Mouse (Mus musculus) spleen, adult 18-20 months (tissue): Measurements from ENCODE around the gene Dleu7.

Source experiments
- DNase-seq, 2 experiments: peaks; one replicate each; pipeline ENCODE4 v3.0.0; 2022; ENCODE audit warnings: mixed read lengths in 2 of 2

The Dleu7 gene

DNA sequence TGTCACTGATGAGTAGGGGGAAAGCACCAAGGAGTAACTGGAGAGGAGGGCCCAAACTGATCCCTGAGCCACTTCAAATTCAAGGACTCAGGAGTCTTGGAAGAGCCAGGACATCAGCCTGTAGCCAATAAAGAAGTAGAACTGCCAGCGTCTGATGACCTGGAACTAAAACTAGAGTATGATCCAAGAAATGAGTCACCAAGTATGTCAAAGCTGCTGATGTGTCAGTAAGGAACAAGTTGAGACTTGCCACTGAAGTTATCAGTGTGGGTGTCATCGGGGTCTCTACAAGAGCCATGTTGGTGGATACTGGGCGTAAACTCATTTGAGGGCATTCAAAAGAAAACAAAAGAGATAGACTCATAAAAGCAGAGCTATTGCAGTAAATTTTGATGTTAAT, 19.2 kb downstream of the Dleu7 start:
- DNase-seq, result no peak

DNA sequence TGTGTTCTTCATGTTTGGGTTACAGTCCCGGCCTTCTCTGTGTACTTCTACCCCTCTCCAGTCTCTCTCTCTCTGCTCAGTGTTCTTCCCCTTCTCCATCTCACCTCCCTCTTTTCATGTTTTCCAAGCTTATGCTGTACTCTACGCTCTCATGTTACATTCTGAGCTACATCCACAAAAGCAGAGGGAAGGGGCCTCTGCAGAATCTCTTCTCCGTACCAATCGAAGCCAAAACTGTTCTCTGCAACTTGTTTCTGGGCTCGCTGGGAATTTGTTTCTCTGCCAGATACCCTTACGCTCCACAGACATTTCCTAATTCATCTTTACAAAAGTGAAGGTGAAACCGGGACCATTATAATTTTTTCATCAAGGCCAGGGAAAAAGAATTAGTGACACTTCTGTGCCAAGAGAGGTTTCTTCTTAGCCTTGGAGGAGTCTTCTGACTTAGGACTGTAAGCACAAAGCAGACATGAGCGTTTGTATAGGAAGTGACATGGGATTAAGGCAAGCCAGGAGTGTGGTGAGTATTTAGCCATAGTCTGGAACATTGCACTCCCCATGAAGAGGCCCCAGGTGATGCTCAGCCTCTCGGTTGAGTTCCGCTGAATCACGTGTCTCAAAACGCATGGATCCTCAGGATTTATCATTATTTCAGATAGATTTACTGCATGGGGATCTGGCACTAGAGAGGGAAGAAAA, 22.0 kb downstream of the Dleu7 start:
- DNase-seq, result no peak

DNA sequence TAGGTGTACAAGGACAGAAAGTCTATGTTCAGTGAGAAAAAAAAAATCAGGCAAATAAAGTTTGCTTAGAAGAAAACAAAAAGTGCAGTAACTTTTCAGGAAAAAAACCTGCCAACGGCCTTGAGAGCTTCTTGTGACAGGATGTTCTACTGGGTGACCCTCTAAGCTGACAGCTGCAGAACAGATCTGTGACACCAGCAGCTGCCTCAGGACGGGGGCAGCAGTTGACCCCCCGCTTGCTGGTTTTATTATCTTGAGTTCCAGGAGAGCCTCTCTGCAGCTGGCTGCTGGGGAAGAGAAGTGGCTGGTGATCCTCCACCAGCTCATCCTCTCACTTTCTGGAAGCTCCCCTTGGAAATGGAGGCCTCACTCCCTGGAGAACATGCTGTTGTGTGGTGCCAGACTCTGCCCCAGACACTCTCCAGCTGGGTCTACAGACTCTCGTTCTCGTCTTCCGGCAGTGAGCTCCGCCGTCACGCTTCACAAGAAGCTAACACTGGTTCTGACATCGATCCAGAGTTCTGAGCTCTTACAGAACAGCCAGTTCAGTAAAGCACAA, 33.8 kb downstream of the Dleu7 start:
- no peak for DNase-seq

DNA sequence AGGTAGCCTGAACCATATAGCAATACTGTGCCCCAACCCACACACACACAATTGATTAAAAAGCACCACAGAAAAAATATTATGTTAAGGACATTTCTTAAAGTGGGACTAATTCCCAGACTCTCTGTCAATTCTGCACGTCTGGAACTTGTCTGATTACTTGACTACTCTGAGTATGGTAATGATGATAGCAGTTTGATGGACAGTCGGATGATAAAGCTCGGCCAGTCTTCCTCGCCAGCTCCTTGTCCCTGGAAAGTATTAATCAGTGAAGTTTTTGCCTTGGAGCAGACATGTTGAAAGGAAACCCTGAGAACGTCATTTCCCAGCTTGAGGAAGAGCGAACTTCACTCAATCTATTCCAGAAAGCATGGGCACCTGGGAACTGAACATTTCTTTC, 34.7 kb downstream of the Dleu7 start:
- DNase-seq, result no peak

DNA sequence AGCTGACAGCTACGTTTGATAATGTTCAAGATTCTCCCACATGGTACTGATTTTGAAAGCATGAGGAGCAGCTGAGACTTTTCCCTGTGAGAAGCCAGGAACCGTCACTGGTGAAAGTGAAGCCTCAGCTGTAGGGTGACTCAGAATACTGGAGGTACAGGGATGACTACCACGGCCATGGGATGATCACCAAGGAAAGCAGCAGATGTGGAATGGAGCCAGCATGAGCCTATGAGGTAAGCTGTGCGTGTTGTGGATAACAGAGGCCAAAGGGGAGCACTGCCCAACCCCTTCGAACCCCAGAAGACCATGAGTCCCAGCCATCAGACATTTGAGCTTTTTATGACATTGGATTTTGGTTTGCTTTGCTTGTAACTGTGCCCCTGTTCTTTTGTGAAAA, 36.8 kb downstream of the Dleu7 start:
- no peak for DNase-seq

DNA sequence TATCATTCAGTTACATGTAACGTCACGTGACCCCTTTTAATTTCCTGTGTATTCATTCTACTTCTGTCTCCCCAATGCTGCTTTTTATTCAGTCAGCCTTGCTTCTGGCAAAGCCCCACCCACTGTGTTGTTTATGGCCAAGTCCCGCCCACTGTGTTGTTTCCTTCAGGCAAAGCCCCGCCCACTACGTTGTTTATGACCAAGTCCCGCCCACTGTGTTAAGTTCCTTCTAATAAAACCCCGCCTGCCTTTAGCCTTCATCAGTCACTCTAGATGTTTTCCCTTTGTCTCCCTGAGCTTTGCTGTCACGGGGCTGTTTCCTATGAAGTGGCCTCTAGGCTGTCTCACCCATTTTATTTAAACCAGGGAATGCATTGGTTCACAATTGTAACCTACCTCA, 38.5 kb downstream of the Dleu7 start:
- no peak for DNase-seq

DNA sequence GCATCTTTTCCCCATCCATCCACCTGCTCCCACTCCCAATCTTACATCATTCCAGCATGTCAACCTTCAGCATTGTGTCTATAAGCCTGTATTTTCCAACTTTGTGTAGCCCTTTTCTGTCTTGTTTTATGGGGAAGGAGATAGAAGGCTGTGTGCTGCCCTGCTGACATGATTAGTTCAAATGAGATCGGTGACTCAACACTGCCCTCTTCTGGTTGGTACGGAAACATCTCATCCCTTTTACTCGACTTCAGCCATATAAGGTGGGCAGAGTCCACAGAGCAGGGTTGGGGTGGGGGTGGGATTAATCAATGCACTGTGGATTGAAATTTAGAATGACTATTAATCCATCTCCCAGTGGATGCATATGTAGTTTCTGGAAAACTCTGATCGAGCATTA, 40.8 kb downstream of the Dleu7 start:
- peak in 1 of 2 experiments; percentile 22 for DNase-seq

DNA sequence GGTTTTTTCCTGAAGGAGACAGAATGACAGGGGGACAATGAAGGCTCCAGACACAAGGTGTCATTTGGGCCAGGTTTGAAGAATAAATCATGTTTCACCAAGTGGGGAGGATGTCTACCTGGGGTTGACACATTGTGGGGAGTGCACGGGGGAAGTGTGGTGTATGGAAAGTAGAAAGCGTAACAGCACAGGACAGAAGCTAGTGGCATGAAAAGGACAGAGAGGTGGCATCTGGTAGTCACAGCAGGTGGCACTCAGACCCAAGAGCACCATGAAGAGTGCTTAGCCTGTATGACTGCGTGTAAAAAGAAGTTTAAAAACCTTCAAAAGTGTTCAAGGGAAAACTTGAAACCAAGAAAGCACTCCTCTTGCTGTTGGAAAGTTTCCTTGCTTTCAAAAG, 42.8 kb downstream of the Dleu7 start:
- DNase-seq, result no peak

DNA sequence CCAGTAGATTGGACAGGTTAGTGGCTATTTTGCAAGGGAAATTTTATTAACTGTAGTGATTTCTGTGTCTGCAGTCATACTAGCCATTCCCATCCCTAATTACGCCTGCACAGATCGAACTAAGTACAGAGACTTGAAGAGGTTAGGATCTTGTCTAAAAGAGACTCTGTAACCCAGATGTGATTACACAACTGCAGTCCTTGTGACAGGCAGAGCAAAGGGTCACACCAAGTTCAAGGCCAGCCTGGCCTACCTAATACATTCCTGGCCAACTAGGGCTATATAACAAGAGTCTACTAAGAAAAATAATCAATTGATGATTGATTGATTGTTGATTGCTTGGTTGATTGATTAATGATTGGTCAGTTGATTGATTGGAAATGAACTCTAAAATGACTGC, 43.6 kb downstream of the Dleu7 start:
- no peak for DNase-seq

- DNase-seq, result no peak
Observed at GRCm38 (mm10) chr14:62248796-62249195, 44.1 kb downstream of the Dleu7 start.

DNA sequence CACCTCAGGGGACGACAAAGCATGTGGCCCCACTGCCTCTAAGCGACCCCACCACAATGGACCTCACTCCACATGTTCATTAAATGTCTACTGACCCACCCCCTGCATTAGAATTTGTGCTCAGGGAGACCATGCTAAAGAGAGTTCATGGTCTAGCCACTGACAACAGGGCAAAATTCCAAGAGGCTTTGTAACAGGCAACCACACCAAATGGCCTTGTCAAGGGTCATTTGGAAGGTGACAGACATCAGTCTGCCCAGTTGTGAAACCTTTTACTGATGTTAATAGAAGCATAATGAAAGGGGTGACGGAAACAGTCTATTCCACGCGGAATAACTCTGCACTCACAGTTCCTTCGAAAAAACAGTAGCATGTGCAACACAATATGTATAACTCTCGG, 44.5 kb downstream of the Dleu7 start:
- DNase-seq, result no peak

- no peak for DNase-seq
Observed at GRCm38 (mm10) chr14:62245557-62245956, 47.3 kb downstream of the Dleu7 start.

DNA sequence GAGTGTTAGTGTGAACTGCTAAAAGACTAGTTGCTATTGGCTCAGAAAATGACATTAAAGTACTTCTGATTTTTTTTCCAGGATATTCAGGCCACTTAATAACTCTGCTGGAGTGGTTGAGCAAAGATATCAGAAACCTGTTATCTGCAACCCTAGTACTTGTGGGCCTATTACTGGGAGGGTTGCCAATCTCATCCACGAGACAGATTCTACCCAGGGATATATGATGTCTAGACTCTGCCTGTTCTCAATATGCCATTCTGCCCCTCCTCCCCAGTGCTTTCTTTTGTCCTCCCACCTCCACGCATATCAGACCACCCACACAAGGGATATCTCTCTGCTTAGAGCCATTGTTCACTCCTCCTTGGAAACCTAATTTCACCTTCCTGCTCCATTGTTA, 49.3 kb downstream of the Dleu7 start:
- DNase-seq, result no peak

- DNase-seq, result no peak
Observed at GRCm38 (mm10) chr14:62235969-62236368, 56.9 kb downstream of the Dleu7 start.

GRCm38 (mm10) chr14:62235214-62235613, 57.6 kb downstream of the Dleu7 start:
- DNase-seq, result no peak

GRCm38 (mm10) chr14:62230968-62231367, 61.9 kb downstream of the Dleu7 start:
- no peak for DNase-seq

GRCm38 (mm10) chr14:62227101-62227500, 65.7 kb downstream of the Dleu7 start:
- no peak for DNase-seq

GRCm38 (mm10) chr14:62226576-62227047, 66.2 kb downstream of the Dleu7 start:
- DNase-seq, result no peak
